Comparison of ENCODE assay signal across 9 mouse cellular contexts in genomic region chr12:104952458-104952857, GRCm38 (mm10). TPM values are rescaled to one million over a fixed set of nuclear protein-coding genes. Genes with fewer than 3 reads are reported as not detected.
DNase-seq lines count a peak whose midpoint lies in the region; ATAC-seq and TF ChIP-seq lines count a peak whose summit lies in the region.
"Had no signal": no experiment of that assay in that cellular context is flagged by ENCODE, and none has a peak within 500 bp of the region (broad histone marks: within the 10 kb centered on the region; RNA-seq: fewer than 3 reads in every experiment).

No protein-coding gene starts in this region.

- no peak overlapping the region for H3K9ac ChIP-seq in hindbrain, postnatal 0 days (replicated peaks; ENCODE audit: low read length)
- H3K9ac ChIP-seq: limb, embryonic 15.5 days had no signal

- 14% methylated on average over 5 of the region's 5 CpGs for WGBS in hindbrain, postnatal 0 days

- no peaks in the 10 kb centered on the region for H3K9me3 ChIP-seq in hindbrain, postnatal 0 days (ENCODE audit: low read length)
- H3K9me3 ChIP-seq: limb, embryonic 15.5 days had no signal

- no peaks in the 10 kb centered on the region for H3K36me3 ChIP-seq in hindbrain, postnatal 0 days (ENCODE audit: insufficient read depth, low read length)

- DNase-seq in R1 (ENCODE audit: low read depth, low spot score), result peak; percentile 69
- DNase-seq in cerebellum, adult 9-10 months, result peak; percentile 59
- DNase-seq in frontal cortex, postnatal 25 days (ENCODE audit: low spot score in 2 of 2), result peak; percentile 60 to 67
- peak; percentile 83 for DNase-seq in hindbrain, postnatal 0 days (ENCODE audit: low spot score)
- peak; percentile 68 to 77 for DNase-seq in left cerebral cortex, adult 2 months (ENCODE audit: extremely low spot score in 1 of 2, low spot score in 2 of 2)
- peak; percentile 58 for DNase-seq in right cerebral cortex, postnatal 25 days
- DNase-seq in urinary bladder, postnatal 36 days (ENCODE audit: low spot score in 2 of 2), result peak; percentile 61 to 72

- peaks cover 10% of the 10 kb centered on the region; the same call in 1 of the 2 replicates for H3K4me1 ChIP-seq in hindbrain, postnatal 0 days (ENCODE audit: insufficient read depth, low read length)

- no peaks in the 10 kb centered on the region for H3K27me3 ChIP-seq in hindbrain, postnatal 0 days (ENCODE audit: insufficient read depth, low read length)
- H3K27me3 ChIP-seq: limb, embryonic 15.5 days had no signal

- TF ChIP-seq CTCF in hindbrain, postnatal 0 days (IDR thresholded peaks at IDR 0.05; ENCODE audit: low read depth), result peak; percentile 96
- TF ChIP-seq CTCF in left cerebral cortex, adult 2 months (IDR thresholded peaks at IDR 0.05), result peak; percentile 91

- intact Hi-C loops in left cerebral cortex, adult 2 months (cut with DNase I), result loop anchor here (1.0 to 5.0 kb wide), 2 partner anchors 73 to 475 kb away; no protein-coding TSS in a partner anchor

- no peak overlapping the region for H3K4me2 ChIP-seq in hindbrain, postnatal 0 days (ENCODE audit: low read depth, low read length)
- H3K4me2 ChIP-seq: limb, embryonic 15.5 days had no signal

- no peak overlapping the region for H3K4me3 ChIP-seq in hindbrain, postnatal 0 days (ENCODE audit: low read length)
- no peak overlapping the region for H3K4me3 ChIP-seq in left cerebral cortex, adult 2 months
- H3K4me3 ChIP-seq: limb, embryonic 15.5 days had no signal

- peak; percentile 54; the same call in 1 of the 2 replicates for ATAC-seq in hindbrain, postnatal 0 days
- peak; percentile 88 for ATAC-seq in megakaryocyte progenitor cell, adult 5-6 weeks (replicated peaks; ENCODE audit: poor library complexity)

- H3K27ac ChIP-seq in hindbrain, postnatal 0 days, result no peak overlapping the region
- no peak overlapping the region for H3K27ac ChIP-seq in left cerebral cortex, adult 2 months
- H3K27ac ChIP-seq: limb, embryonic 15.5 days had no signal

RNA-seq across cellular contexts. Expression of gene Syne3, which starts 57.2 kb away (rescaled TPM):
- 1.4 TPM in 2 replicates for total RNA-seq in hindbrain, postnatal 0 days (2014; rRNA removed)
- 0.66 and 0.98 TPM in 2 replicates for polyA plus RNA-seq in hindbrain, postnatal 0 days (2015; fragmentation: Nextera tagmentation; extraction: Ambion mirVana)
- 1 to 10 TPM; 1.7 to 1.9 TPM for total RNA-seq in left cerebral cortex, adult 2 months (2021)
- 10.1 and 13.1 TPM in 2 replicates for total RNA-seq in megakaryocyte progenitor cell, adult 5-6 weeks (2015)
- total RNA-seq in megakaryocyte progenitor cell, adult 5-6 weeks (2017), result 19.5 and 21.1 TPM in 2 replicates
